Mouse (Mus musculus): ENCODE data around the gene 9430015G10Rik.
A peak's percentile ranks its signal among the peaks of the same experiment; 100 is the strongest.
"Not testable (repeated sequence)": the region's sequence is repeated elsewhere in the genome, so short reads cannot be mapped to it uniquely, and the experiment has no call there.

Gene 9430015G10Rik

GRCm38 (mm10) chr4:156099427-156099826 lies 10.4 kb upstream of the 9430015G10Rik start:
- no peak for DNase-seq

- DNase-seq: no peak
These were observed 9.3 kb upstream of the 9430015G10Rik start for GRCm38 (mm10) chr4:156100501-156100900.

DNA sequence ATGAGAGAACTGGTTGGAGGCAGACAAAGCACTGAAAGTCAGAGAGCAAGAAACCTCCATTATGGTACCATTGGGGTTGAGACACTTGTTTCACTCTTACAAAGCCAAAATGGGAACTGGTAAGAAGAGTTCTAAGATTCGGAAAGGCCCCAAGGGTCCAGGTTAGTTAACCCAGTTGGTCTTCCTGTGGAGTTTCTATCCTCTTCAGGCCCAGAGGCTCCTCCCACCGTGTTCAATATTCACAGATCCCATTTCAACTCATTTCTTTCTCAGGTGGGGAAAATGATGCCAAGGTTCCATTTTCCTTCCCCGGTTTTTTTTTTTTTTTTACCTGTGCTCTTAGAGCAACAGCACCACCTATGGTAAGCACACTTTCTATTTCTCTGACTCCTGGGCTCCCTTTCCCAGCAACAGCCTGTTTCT lies 8.3 kb upstream of the 9430015G10Rik start:
- DNase-seq: no peak

DNA sequence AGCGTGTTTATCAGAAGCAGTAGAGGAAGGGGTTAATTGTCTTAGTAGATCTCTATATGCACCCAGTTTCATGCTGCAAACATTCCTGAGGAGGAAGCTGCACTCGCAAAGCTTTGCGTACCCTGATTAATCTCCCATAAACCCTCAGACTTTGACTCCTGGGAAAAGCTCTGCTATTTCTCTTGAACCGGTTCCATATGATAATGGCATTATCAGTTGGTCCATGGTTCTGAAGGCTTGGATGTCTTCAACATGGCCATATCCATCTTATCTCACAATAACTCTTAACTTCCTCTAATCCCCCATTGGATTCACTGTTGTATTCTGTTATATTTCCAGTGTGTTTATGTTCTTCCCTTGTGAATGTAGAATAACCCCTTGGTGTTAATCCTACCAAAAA lies 6.4 kb upstream of the 9430015G10Rik start:
- DNase-seq: no peak

GRCm38 (mm10) chr4:156108606-156109546 lies 906 bp upstream of the 9430015G10Rik start:
- DNase-seq: peak; percentile 32

GRCm38 (mm10) chr4:156124077-156124476 lies 14.3 kb downstream of the 9430015G10Rik start:
- DNase-seq: no peak

DNA sequence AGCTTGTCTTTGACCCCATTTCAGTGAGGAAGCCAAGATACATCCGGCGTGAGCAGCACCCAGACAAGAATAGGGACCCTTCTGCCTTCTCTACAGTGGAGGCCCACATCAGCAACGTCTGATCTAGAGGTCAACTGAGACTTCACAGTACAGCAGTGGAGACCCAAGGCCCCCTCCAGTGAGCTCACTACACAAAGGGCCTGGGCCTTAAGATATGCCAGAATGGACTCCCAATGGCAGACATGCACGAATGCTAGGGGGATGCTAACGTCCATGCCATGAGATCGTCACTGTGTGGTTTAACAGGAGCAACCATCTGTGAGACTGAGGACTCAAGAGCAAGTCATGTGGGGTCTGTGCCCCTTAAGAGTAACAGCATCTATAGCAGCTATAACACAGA lies 15.6 kb downstream of the 9430015G10Rik start:
- no peak for DNase-seq

DNA sequence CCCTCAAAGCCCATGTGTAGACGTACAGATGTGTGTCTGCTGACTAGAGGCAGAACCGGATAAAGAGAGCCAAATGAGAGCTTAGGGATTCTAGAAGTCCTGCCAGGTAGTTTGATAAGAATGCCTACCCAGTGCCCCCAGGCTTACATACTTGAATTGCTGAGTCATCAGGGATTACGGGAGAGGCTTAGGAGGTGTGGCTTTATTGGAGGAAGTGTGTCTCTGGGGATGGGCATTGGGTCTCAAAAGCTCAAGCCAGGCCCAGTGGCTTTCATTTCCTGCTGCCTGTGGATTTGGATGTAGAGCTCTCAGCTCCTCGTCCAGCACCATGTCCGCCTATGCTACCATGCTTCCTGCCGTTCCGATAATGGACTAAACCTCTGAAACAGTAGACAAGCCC lies 17.1 kb downstream of the 9430015G10Rik start:
- no peak for DNase-seq

DNA sequence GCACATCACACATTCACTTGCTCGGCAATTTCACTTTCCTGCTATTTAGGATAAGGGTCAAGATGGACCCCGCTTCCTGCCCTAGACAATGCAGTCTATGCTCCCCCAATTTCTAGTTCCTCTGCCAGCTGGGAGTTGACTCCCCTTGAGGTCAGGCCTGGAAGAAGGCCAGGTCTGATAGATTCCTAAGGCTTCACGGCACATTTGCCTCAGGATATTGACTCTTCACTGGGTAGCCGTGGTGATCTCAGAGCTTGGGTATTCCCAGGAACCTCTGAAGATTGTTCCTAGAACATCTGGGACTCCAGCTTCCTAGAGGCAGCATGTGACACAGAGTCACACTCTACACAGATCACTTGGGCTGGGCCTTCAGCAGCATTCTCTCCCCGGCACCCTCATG lies 19.0 kb downstream of the 9430015G10Rik start:
- no peak for DNase-seq

- no peak for DNase-seq
These were observed 20.7 kb downstream of the 9430015G10Rik start, which contains the start of gene Rnf223 for GRCm38 (mm10) chr4:156130436-156130835. Rnf223 (plus strand) TSS chr4:156130513.

- DNase-seq: no peak
These were observed 21.2 kb downstream of the 9430015G10Rik start for GRCm38 (mm10) chr4:156130940-156131339.

- DNase-seq: no peak
These were observed 23.6 kb downstream of the 9430015G10Rik start for GRCm38 (mm10) chr4:156133334-156133733.

- no peak for DNase-seq
These were observed 24.3 kb downstream of the 9430015G10Rik start for GRCm38 (mm10) chr4:156133943-156134605.

- no peak for DNase-seq
These were observed 25.3 kb downstream of the 9430015G10Rik start for GRCm38 (mm10) chr4:156135112-156135511.

DNA sequence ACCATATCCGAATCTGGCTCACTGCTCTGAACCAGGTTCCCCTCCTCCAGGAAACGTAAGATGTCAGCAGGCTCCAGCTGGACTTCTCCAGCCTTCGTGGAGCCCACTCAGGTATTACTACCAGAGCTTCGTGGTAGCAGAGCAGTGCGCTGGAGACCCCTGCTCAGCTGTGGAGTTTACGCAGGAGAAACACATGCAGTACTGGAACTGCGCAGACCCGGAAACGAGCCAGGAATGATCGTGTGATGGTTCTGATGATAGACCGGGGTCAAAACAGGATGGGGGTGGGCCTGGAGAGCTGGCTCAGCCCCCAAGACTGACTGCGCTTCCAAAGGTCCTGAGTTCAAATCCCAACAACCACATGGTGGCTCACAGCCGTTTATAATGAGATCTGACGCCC lies 26.0 kb downstream of the 9430015G10Rik start:
- DNase-seq: no peak

DNA sequence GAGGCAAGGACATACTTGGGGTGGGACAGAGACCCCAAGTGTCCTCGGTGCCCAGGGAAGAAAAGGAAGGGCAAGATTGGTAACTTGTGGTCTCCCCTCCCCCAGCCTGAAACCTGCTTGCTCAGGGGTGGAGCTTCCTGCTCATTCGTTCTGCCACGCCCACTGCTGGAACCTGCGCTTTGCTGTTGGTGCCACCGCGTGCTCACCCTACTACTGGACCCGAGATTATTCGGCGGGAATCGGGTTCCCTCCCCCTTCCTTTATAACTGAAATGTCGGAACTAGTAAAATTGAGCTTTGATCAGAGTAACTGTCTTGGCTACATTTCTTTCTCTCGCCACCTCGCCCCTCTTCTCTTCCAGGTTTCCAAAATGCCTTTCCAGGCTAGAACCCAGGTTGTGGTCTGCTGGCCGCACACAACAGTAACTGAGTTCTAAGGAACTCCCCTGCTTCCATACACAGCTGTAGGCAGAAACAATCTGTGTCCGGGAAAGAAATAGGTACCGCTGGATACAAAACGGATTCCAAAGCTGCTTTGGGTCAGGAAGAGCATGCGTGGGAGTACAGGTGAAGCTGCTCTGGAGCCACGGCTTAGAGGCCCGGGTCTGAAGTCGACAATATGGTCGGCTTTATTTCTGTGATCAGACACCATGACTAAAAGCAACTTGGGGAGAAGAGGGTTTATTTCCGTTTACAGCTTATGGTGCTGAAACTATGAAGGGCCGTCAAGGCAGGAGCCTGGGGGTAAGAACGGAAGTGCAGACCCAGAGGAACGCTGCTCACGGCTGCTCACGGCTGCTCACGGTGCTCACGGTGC lies 26.7 kb downstream of the 9430015G10Rik start:
- DNase-seq: no peak

DNA sequence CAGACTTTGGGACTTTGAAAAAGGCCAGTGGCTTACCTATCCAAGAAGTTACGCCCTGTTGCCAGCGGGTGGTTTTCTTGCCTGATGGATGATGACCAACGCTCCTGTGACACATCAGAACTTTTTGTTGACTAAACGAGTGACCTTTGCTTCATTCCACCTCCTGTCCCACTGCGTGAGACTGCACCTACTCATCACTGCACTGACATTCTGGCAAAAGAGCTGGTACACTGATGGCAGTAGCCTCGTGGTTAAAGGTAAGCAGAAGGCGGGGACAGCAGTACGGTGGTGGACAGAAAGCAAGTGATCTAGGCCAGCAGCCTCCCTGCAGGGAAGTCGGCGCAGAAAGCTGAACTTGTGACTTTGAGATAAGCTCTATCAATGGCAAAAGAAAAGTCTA lies 41.1 kb downstream of the 9430015G10Rik start:
- not testable (repeated sequence) for DNase-seq

GRCm38 (mm10) chr4:156154771-156155170 lies 45.0 kb downstream of the 9430015G10Rik start:
- DNase-seq: no peak

DNA sequence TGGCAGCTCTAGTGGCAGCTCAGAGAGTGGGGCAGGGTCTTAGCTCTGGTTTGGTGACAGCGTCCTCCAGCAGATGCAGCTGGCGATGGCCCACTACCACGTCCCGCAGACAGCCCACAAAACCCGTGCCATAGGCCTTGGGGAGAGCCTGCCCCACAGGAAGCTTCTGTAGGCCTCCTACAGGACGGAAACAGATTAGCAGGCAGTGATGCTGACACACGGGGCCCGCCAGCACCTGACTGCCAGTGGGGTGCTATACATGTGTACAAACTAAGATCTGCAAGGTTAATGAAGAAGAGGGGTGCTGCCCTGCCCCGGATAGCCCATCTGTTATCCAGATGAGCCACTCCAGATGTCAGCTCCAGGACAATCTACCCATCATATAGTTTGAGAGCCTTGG lies 56.7 kb downstream of the 9430015G10Rik start:
- peak; percentile 1 for DNase-seq

DNA sequence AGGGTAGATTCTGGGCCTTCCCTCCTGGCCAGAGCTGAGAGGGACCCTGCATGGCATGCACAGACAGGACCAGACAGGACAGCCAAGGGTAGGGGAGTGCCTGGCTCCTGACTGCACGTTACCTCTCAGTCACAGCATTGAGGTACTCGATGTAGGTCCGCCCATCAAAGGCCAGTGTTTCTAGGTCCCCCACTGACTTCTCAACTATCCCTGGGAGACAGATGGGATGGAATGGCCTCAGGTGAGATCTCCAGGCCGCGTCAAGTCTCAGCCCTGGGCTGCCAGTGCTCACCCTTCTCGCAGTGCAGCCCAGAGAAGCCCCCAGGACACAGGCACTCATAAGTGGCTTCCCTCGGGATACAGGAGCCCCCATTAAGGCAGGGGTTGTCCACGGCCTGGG lies 58.8 kb downstream of the 9430015G10Rik start:
- no peak for DNase-seq

DNA sequence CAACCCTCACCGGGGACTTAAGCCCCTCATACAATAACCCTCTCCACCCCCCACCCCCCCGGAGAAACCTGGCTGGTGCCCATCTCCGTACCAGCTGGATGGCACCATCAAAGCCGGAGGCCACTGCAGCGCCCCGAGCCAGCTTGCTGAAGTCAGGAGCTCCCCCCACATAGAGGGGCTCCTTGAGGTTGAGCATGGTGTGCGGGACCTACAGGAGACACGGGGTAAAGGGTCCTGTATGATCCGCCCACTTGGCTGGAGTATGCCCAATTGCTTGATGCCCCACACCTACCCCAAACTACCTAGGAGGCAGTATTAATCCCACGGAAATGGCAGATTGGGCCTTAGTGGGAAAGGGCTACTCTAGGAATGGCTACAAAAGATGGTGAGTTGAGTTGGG lies 59.3 kb downstream of the 9430015G10Rik start:
- peak; percentile 1 for DNase-seq

- DNase-seq: no peak
These were observed 62.0 kb downstream of the 9430015G10Rik start for GRCm38 (mm10) chr4:156171828-156172227.

Measured in layer of hippocampus, adult 9-11 months (tissue).